Mouse (Mus musculus) forebrain, embryonic 14.5 days (tissue): ENCODE data around the gene Pou2f3. TPM values are rescaled to one million over a fixed set of nuclear protein-coding genes. Genes with fewer than 3 reads are reported as not detected.

Source experiments
- ATAC-seq: fragments of 200-750 bp; cut with Nextera tagmentation; 2 replicates; pipeline ENCODE4 v1.8.0; 2017; ENCODE audit warnings: mild to moderate bottlenecking, moderate library complexity
- DNase-seq: peaks from one replicate; pipeline ENCODE4 v3.0.0-alpha.2; 2015; ENCODE audit warnings: low spot score
- H3K27ac ChIP-seq: fragments of 300-500 bp; sonication (generic); 2 replicates; pipeline ENCODE4 v1.5.1; 2014; ENCODE audit warnings: low read depth, mild to moderate bottlenecking, control low read depth, low read length, moderate library complexity
- H3K27me3 ChIP-seq: fragments of 300-500 bp; sonication (generic); replicated peaks from 2 replicates; pipeline ENCODE4 v1.6.1; 2014; ENCODE audit warnings: low read length, control low read depth, mixed read lengths; ENCODE audit not compliant: control insufficient read depth, insufficient read depth
- H3K36me3 ChIP-seq: fragments of 300-500 bp; sonication (generic); 2 replicates; pipeline ENCODE4 v1.6.1; 2014; ENCODE audit warnings: low read length, control low read depth; ENCODE audit not compliant: control insufficient read depth, insufficient read depth
- H3K4me1 ChIP-seq: fragments of 300-500 bp; sonication (generic); 2 replicates; pipeline ENCODE4 v1.6.1; 2014; ENCODE audit warnings: antibody characterized with exemption, low read length, control low read depth; ENCODE audit not compliant: control insufficient read depth, insufficient read depth
- H3K4me2 ChIP-seq: fragments of 300-500 bp; sonication (generic); 2 replicates; pipeline ENCODE4 v1.6.1; 2014; ENCODE audit warnings: mild to moderate bottlenecking, control low read depth, low read length
- H3K4me3 ChIP-seq: fragments of 300-500 bp; sonication (generic); 2 replicates; pipeline ENCODE4 v1.5.1; 2014; ENCODE audit warnings: low read depth, low read length, control low read depth
- H3K9ac ChIP-seq: fragments of 300-500 bp; sonication (generic); 2 replicates; pipeline ENCODE4 v1.6.1; 2014; ENCODE audit warnings: mild to moderate bottlenecking, low read length, control low read depth, moderate library complexity
- H3K9me3 ChIP-seq: fragments of 300-500 bp; sonication (generic); replicated peaks from 2 replicates; pipeline ENCODE4 v1.6.1; 2016; ENCODE audit warnings: low read length, control low read depth, mixed read lengths; ENCODE audit not compliant: control insufficient read depth
- WGBS: fragments of 180-500 bp; shearing (Covaris S2); extraction: QIAGEN DNeasy Blood & Tissue Kit; methylation state at CpG from one replicate; pipeline ENCODE4 v1.1.7; 2014; 5-methylcytosine and 5-hydroxymethylcytosine counted together
- polyA plus RNA-seq: library from polyadenylated mRNA; unstranded; fragments of >200 nt; fragmentation: Nextera tagmentation; extraction: Ambion mirVana; gene quantifications from 2 replicates; pipeline ENCODE4 v1.2.1, GENCODE M21; 2014

The Pou2f3 gene
- polyA plus RNA-seq, 1 experiment from 2014 or later, result not detected

GRCm38 (mm10) chr9:43205343-43206021 is 4.7 kb downstream of the Pou2f3 start:
- ATAC-seq, result no peak
- H3K36me3 ChIP-seq, result no peaks in the 10 kb centered on the region
- peak overlapping the region; percentile 47 for H3K4me2 ChIP-seq
- peaks cover 13% of the 10 kb centered on the region for H3K4me1 ChIP-seq
- H3K27me3 ChIP-seq, result peaks cover 30% of the 10 kb centered on the region
- no peak overlapping the region for H3K27ac ChIP-seq
- H3K9ac ChIP-seq, result 0 out of 2 replicates have a peak overlapping the region, but pooled peaks have one; percentile 21
- peak overlapping the region; percentile 19 for H3K4me3 ChIP-seq
- H3K9me3 ChIP-seq, result no peaks in the 10 kb centered on the region
- 3% methylated on average over 37 of the region's 41 CpGs for WGBS
- no peak for DNase-seq

- Histone ChIP-seq H3K27ac (no peak overlapping the region), H3K36me3 (no peaks in the 10 kb centered on the region), H3K9ac (no peak overlapping the region), H3K27me3 (peaks cover 16% of the 10 kb centered on the region), H3K4me3 (no peak overlapping the region), H3K4me1 (no peaks in the 10 kb centered on the region; the same call in 1 of the 2 replicates), H3K4me2 (no peak overlapping the region), H3K9me3 (no peaks in the 10 kb centered on the region)
- ATAC-seq (no peak), DNase-seq (no peak)
- WGBS, result 6% methylated on average over 5 of the region's 5 CpGs
Measured at GRCm38 (mm10) chr9:43200212-43200611, 10.0 kb downstream of the Pou2f3 start.

DNA sequence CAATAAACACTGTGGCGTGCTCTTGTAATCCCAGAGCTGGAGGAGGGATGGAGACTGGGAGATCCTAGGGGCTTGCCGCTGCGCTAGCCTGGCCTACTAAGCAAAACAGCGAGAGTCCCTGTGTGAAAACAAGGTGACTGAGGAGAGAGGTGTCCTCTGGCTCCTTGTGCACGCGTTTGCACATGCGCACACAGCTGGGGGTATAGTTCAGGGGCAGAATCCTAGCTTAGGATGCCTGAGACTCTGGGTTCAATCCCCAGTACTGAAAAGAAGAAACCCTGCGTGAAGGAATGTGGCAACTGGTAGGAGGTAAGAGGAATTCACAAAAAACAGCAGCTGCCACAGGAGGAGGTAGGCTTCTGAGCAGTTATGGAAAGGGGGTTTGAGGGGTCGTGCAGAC is 16.2 kb downstream of the Pou2f3 start:
- no peak overlapping the region for H3K4me2 ChIP-seq
- H3K4me3 ChIP-seq, result no peak overlapping the region
- no peak for ATAC-seq
- H3K27ac ChIP-seq, result no peak overlapping the region
- no peaks in the 10 kb centered on the region for H3K27me3 ChIP-seq
- no peak for DNase-seq
- H3K9ac ChIP-seq, result no peak overlapping the region
- H3K9me3 ChIP-seq, result no peaks in the 10 kb centered on the region
- H3K4me1 ChIP-seq, result peaks cover under 1% of the 10 kb centered on the region; the same call in 1 of the 2 replicates
- no peaks in the 10 kb centered on the region for H3K36me3 ChIP-seq
- 19% methylated on average over 9 of the region's 9 CpGs for WGBS

DNA sequence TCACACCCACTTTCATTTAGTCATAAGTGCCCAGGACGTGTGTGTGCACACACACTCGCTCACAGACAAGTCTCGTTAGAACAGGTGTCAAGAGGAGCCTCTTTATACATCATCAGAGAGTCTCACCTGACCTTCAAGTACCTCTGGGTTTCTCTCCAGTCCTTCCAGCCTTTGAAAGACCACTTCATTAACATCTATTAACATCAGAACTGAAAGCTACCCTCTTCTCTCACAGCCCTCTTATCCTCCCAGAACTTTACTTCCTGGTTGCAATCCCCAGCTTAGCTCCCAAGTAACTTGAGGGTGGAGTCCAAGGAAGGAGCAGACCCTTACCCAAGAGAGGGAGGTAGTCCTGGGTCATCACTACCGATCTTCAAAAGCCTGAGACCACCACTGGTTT is 18.6 kb downstream of the Pou2f3 start:
- no peak overlapping the region for H3K4me3 ChIP-seq
- WGBS, result 63% methylated on average over 4 of the region's 4 CpGs
- H3K9ac ChIP-seq, result no peak overlapping the region
- H3K4me2 ChIP-seq, result no peak overlapping the region
- H3K36me3 ChIP-seq, result no peaks in the 10 kb centered on the region
- H3K27ac ChIP-seq, result no peak overlapping the region
- ATAC-seq, result no peak
- H3K4me1 ChIP-seq, result peaks cover 7% of the 10 kb centered on the region; the same call in 1 of the 2 replicates
- no peak for DNase-seq
- no peaks in the 10 kb centered on the region for H3K27me3 ChIP-seq
- no peaks in the 10 kb centered on the region for H3K9me3 ChIP-seq

DNA sequence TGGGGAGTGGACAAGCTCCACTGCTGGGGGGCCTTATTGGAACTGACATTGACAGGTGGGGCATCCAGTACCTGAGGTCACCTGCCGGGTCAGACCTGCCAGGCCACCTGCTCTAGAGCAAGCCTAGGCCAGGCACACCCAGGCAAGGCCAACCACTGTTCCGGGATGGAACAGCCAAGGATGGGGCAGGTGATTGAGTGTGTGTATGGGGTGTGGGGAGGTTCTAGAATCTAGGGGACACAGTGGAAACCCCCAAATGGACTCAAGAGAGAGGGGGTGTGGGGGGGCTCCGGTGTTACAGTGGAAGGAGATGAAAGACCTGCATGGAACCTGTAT is 21.2 kb downstream of the Pou2f3 start:
- no peak overlapping the region for H3K27ac ChIP-seq
- 62% methylated on average over 3 of the region's 3 CpGs for WGBS

DNA sequence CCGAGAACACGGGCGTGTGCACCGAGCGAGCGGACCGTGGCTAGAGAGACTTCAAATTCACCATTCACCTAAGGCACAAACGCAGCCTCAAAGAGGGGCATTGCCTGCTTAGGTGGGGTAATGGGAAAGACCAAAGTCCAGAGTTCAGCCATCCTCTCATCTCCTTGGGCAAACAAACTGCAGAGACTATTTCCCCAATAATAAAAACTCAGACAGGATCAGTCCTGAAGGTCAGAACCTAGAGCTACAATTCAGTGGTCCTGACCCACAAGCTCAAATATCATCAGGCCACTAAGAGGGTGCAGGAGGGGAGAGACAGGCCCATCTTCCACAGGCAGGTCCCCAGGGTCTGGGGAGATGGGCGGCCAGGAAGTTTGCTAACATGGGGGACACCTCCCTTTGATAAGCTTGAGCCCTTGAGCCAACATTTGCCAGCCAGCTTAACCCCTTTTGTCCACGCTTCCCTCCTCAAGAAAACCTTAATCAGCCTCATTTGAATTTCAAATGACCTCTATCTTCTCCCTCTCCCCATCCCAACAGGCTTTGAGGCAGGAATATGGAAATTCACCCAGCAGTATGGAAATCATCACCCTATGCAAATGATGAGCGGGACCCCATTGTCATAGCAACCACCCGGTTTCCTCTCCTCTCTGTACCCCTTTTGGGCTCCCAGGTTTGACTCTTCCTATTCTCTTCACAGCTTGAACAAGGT is 21.7 kb downstream of the Pou2f3 start:
- no peak overlapping the region for H3K4me3 ChIP-seq
- peaks cover 7% of the 10 kb centered on the region; the same call in 1 of the 2 replicates for H3K4me1 ChIP-seq
- no peaks in the 10 kb centered on the region for H3K9me3 ChIP-seq
- no peaks in the 10 kb centered on the region for H3K27me3 ChIP-seq
- no peaks in the 10 kb centered on the region for H3K36me3 ChIP-seq
- WGBS, result 56% methylated on average over 12 of the region's 12 CpGs
- no peak overlapping the region for H3K4me2 ChIP-seq
- H3K27ac ChIP-seq, result no peak overlapping the region
- ATAC-seq (peak; percentile 69; the same call in 1 of the 2 replicates), DNase-seq (peak; percentile 50)
- H3K9ac ChIP-seq, result no peak overlapping the region

More for the DNA sequence above, 21.2 kb downstream of the Pou2f3 start:
- Histone ChIP-seq H3K4me1 (peaks cover 7% of the 10 kb centered on the region; the same call in 1 of the 2 replicates), H3K27me3 (no peaks in the 10 kb centered on the region), H3K36me3 (no peaks in the 10 kb centered on the region), H3K9me3 (no peaks in the 10 kb centered on the region), H3K4me3 (no peak overlapping the region), H3K4me2 (no peak overlapping the region), H3K9ac (no peak overlapping the region)
- no peak for ATAC-seq
- DNase-seq, result no peak

- no peaks in the 10 kb centered on the region for H3K36me3 ChIP-seq
- 60% methylated on average over 5 of the region's 5 CpGs for WGBS
- H3K4me1 ChIP-seq, result no peaks in the 10 kb centered on the region
- ATAC-seq (no peak), DNase-seq (no peak)
- no peaks in the 10 kb centered on the region for H3K27me3 ChIP-seq
- no peak overlapping the region for H3K27ac ChIP-seq
- no peak overlapping the region for H3K4me2 ChIP-seq
- no peaks in the 10 kb centered on the region for H3K9me3 ChIP-seq
- no peak overlapping the region for H3K9ac ChIP-seq
- no peak overlapping the region for H3K4me3 ChIP-seq
Measured at GRCm38 (mm10) chr9:43179614-43180013, 30.6 kb downstream of the Pou2f3 start.

DNA sequence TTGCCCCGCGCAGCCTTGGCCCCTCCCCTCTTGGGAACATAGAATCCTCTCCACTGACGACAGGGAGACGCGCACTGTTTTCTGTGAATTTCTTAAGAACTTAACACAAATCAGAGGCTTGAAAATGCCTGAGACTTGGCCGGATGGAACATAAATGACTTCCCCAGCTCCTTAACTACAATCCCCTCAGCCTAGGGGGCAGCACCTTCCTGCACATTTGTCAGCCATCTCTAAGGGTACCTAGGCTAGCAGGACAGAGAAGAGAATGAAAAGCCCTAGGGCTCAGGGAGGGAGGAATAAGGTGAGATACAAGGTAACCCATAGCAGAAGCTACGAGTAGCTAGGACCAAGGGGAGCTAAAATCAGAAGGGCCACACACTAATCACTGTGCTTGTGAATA is 32.0 kb downstream of the Pou2f3 start:
- H3K4me3 ChIP-seq, result no peak overlapping the region
- no peak overlapping the region for H3K27ac ChIP-seq
- H3K36me3 ChIP-seq, result no peaks in the 10 kb centered on the region
- H3K4me1 ChIP-seq, result no peaks in the 10 kb centered on the region
- ATAC-seq, result no peak
- no peak overlapping the region for H3K4me2 ChIP-seq
- no peak for DNase-seq
- 59% methylated on average over 7 of the region's 7 CpGs for WGBS
- no peaks in the 10 kb centered on the region for H3K27me3 ChIP-seq
- H3K9ac ChIP-seq, result no peak overlapping the region
- no peaks in the 10 kb centered on the region for H3K9me3 ChIP-seq

DNA sequence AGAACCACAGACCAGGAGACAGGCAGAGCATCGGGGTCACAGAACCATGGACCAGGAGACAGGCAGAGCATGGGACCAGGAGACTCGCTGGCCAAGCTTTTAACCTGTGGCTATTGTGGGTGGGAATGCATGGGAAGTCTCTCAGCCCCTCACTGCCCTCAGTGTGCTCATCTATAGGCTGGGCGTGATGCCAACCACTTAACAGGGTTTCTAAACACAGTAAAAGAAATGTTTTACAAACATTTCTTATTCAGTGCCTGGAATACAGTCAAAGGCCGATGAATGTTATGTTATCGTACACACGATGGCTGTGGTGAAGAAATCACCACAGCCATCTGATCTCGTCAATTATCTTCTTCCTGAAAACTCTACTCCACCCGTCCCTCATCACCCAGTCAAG is 43.1 kb downstream of the Pou2f3 start:
- no peaks in the 10 kb centered on the region for H3K4me1 ChIP-seq
- no peak overlapping the region for H3K27ac ChIP-seq
- H3K4me3 ChIP-seq, result no peak overlapping the region
- H3K36me3 ChIP-seq, result no peaks in the 10 kb centered on the region
- no peak overlapping the region for H3K9ac ChIP-seq
- DNase-seq, result no peak
- WGBS, result 56% methylated on average over 8 of the region's 8 CpGs
- H3K27me3 ChIP-seq, result no peaks in the 10 kb centered on the region
- no peaks in the 10 kb centered on the region for H3K9me3 ChIP-seq
- ATAC-seq, result no peak
- no peak overlapping the region for H3K4me2 ChIP-seq
